Mouse (Mus musculus): Measurements from ENCODE around the gene Jmjd7.

Jmjd7 gene

DNA sequence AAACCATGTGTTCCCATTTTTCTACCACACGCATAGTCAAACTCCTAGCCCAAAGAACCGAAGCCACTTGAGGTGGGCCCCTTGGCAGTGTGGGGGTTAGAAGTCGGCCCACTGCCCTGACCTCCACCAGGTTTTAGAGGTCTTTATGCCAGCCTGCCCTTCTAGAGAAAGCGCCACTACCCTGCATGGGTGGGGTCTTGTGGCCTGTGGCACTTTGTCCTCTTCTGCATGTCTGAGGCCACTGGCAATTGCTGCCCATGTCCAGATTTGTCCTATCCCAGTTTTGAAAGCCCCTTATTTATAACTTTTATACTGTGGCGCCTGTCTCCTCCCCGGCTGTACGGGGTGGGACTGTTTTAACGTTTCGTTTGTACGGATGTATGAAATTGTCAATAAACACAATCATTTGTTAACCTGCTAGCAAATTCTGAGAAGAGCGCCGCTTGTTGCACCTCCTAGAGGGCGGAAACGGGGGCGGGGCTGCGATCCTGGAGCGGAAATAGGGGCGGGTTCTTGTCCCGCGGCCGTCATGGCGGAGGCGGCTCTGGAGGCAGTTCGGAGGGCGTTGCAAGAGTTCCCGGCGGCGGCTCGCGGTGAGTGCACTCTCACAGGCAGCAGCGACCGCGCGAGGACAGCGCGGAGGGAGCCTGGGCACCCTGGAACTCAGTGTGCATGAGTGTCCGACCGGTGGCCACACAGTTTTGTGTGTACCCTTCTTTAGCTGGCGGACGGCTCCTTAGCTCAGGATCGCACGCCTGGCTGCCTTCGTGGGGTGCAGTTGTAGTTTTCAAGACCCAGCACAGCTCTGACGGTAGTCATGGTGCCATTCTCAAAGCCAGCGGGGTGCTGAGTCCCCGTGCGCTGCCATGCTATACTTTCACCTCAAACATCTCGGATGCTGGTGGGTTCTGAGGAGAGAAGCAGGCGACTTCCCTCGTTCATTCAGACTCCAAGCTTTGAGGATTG is at the start of gene Jmjd7, which contains the start of gene Gm28042:
TSS of gene Jmjd7 (plus strand) at position 500 of the 966 bp plus-strand sequence.
TSS of gene Gm28042 (plus strand) at position 510 of the 966 bp plus-strand sequence.
- peak; percentile 92 to 95 for DNase-seq

DNA sequence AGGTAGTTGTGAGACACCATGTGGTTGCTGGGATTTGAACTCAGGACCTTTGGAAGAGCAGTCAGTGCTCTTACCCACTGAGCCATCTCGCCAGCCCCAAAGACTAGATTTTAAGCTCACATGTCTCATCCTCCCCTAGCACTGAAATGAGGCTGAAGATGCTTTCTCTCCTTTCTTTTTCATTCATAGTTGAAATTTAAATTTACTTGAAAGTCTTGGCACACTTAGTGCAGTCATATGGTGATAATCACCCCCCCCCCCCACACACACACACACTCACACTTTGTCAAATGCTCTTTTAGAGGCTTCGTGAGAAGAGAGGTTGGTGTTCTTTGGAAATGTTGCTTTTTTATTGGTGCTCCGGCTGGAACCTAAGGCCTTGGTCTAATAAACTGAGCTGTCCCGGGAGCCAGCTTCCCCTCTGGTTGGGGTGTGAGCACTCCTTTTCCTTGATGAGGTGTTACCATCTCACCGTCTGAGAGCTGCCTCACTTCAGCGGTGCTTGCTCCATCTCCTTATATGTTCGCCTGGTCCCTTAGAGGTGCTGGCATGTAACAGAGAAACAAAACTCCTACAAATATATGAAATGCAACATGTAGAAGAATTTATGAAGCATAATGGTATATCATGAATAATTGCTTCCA is 46.8 kb upstream of the Jmjd7 start:
- DNase-seq = no peak

DNA sequence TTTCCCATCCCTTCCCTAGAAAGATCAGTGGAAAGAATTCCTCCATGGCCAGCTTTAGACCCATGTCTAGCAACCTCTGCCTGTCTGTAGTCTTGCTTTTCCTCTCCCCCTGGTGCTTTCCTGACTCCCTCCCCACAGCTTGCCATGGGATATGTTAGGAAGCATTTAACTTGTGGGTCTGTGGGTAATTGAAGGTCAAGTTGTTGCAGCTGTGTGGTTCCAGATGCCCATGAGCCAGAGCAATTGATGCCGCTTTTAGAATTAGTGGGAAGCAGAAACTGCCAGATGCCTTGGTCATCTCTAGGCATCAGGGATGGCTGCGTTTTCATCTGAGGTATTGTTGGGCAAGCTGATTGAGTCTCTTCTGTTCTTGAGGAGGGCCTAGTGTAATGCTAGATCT is 45.7 kb upstream of the Jmjd7 start:
- DNase-seq = no peak

DNA sequence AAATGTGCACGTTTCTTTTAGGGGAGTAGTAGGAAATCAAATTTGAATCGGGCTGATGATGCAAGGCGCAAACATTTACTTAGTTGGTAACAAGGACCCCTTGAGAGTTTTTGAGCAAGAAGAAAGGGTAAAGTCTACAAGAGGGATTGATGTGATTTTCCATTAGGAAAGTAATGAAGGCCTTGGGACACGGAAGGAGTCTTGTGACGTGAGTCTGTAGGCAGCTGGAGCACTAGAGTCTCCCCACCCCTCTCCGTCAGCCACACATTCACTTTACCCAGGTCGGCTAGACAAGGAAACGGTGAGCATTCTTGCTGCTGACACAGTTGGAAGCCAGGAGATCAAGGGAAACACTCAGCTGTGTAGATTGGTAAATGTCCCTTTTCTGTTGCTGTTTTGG is 41.4 kb upstream of the Jmjd7 start:
- DNase-seq = no peak

DNA sequence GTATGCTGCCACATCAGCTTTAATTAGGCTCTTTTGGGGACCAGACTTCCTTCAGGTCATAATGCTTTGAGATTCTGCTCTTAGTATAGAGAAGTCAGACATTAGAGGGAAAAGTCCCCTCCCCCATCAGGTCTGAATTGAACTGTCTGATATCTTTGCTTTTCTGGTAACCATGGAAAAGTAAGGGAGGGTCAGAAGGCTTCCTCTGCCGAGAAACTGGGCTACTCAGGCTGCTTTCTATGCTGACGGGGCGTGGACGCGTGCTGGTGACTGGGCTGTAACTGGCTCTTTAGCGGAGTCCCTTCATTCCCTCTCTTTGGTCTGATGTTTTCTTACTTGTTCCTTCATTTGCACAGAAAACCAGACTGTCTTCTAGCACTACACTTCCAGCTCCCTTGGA is 40.9 kb upstream of the Jmjd7 start:
- DNase-seq = no peak

DNA sequence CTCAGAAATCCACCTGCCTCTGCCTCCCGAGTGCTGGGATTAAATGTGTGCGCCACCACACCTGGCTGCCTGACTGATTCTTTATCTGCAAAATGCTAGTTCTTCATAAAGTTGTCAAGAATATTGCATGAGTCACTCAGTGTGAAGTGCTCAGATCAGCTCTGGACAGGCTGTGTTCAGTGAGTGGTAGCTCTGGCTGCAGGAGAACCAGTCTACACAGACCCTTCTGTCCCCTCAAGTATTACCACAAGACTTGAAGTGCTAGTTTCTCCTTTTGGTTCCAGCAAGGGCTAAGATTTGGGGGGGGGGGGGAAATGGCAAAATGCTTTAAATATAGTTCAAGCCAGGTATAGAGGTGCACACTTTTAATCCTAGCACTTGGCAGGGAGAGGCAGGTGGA is 39.8 kb upstream of the Jmjd7 start:
- DNase-seq = no peak

DNA sequence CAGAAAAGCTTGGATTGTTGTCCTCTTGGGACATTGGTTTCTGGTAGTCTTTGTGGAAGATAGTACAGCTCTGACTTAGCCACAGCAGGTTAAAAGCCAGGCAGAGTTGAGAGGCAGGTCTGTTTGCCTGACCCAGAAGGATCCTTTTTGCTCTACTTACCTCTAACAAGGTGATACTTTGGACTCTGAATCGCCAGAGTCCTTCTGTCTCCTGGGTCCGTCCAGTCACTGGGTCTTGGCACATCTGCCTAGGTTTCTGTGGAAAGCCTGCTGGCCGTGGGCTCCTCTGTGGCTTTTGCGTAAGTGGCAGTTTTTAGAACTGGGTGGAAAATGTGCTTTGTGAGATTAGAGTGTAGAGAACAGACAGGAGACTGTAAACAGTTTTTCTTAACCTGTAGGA is 38.3 kb upstream of the Jmjd7 start:
- DNase-seq = no peak

DNA sequence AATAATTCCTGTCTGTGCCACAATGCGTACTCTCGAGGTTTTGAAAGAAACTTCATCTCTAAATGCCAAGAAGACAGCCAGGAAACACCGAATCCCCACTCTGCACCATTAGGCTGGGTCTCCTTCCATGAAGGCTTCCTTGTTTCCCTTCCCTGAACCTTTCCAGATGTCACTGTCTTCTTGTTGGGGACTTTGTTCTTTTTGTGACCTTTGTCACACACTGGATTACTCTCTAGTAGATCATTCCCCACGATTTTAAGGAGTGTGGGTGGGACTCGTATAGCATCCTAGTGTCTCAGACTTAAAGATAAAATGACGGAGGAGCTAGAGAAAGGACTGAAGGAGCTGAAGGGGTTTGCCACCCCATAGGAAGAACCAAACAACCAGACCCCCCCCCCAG is 36.4 kb upstream of the Jmjd7 start:
- no peak for DNase-seq

DNA sequence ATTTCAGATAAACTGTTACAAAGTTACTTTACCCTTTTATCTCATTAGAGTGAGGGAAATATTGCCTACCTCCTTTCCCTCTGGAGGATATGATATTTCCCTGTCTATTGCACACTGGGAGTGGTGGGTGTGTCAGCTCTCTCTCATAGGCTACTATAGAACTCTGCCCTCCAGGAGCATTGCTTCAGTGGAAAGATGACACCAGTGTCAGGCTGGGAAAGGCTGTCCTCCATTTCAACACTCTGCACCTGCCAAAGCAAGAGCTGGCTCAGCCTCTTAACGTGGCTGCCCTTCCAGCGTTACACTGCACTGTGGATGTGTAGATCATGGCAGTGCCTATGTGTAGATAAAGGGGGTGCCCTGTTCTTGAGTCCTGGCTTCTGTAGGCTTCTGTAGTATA is 34.9 kb upstream of the Jmjd7 start:
- no peak for DNase-seq

DNA sequence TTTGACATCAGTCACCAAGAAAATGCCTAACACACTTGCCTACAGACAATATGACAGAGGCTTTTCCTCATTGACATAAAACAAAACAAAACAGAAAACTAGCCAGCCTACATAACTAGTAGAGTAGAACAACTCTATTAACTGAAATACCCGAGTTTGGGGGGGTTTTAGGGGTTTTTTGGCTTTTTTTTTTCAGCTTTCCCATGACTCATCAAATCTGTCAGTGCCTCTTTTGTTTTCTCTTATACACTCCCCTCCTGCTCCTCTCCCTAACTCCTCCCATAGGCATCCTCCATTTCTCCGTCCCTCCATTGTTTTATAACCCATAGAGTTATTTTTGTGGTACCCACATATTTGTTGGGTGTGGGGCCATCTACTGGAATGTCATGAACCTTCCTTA is 33.8 kb upstream of the Jmjd7 start:
- DNase-seq = no peak

DNA sequence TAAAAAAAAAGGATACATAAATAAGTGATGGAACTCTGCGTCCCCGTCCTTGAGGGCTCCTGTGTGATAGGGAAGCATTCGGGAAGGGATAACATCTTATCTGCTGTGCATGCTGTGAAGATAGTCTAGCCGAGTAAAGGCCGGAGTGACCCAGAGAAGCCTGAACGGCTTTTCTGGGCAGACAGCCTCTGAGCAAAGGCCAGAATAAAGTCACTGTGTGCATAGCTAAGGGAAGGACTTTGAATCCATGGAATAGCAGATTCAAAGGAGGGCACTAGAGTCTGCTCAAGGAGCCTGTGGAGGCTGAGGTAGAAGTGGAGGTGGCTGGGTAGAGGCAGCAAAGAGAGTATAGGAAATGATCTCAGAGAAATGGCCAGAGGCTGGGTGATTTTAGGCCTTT is 32.4 kb upstream of the Jmjd7 start:
- no peak for DNase-seq

DNA sequence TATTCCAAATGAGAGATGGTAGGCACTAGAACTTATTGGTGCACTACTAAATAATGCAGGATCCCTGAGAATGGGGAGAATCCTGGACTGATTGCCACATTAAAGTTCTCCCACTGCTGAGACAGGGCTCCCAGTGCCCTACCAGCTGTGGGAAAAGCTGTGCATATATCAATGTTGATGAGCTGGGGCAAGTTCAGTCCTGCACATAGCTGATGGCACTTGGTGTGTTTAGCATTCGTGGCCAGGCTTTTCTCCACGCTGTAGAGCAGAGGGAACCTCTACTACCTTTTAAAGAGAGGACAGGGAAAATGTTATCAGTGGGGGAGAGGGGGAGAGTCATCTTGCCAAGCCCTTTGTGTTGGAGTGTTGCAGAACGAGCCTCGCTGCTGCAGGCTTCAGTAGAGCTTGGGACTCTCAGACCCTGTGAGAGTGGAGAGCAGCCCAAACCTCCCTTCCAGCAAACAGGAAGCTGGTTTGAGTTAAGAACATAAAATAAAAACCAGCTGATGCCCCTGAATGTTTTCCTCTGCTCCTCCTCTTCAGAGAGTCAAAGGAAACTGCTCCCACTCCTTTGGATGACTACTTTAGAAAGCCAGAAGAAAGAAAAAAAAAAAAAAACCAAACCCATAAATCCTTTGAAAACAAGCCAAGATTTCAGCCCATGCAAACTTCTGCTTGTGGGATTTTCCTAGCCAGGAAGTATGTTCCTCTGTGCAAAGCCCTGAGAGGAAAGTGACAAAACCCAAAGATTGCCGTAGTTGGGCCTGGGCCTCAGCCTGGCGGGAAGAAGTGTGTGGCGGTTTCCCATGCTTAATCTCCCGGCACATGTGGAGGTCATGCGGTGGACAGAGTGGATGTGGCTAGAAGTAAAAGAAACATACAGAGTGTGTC is 31.6 kb upstream of the Jmjd7 start:
- DNase-seq = no peak

DNA sequence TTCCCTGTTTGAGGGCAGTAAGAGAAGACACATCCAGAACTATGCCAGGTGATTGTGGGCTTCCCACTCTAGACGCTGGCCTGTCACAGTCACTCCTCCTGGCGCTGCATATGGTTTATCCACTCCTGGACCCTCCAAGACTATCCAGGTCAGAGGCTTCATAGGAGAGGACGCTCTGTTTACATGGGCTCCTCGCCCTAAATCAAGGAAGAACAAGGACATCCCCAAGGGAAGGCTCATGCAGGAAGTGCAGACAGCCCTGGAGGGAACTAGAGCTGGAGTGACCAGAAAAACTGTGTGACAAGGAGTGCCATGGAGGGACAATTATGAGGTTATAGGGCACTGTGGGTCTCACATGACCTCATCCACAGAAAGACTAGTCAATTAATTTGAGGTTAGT is 29.9 kb upstream of the Jmjd7 start:
- no peak for DNase-seq

DNA sequence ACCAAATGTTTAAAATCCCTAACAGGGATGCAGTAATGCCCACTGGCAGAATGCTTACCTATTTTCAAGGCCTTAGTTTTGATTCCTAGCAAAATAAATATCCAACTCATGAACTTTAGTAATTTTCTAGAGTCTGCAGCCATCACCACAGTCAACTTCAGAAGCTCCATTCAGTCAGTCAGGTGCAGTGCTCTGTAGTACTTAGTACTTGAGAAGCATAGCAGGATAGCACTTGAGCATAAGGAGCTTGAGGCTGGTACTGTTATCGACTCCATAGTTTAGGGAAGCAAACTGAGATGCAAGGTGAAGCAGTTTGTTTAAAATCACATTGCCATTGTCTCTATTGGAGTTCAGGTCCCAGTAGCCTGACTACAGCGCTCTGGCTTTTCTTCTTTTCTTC is 27.6 kb upstream of the Jmjd7 start:
- DNase-seq = no peak

DNA sequence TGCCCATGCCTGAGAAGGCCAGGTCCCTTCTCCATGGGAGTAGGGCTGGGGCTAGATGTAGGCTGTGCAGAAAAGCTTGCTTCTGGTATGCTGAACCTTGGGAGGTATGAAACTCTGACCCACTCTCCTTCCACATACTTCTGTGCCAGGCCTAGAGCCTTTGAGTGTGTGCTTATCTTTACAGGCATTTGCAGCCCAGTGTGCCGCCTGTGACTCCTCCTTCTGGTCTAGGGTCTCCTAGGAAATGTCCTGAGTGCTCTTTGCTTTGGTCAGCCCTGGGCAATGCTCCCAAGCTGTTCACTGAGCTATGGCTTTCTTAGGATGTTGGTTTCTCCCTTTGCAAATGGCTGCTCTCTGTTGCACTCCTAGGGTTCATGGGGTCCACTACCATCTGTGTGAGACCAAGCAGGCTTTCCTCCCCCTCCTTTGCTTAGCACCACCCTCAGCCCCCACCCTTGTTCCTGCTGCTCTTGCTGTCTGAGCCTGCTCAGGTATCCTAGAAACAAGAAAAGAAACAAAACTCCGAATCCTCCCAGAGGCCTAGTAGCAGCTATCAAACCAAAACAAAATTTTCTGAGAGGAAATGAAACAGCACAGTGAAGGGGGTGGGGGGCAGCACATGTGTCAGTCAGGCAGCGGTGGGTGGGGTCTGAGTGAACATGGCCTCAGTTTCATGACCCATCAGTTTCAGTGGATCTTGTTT is 26.2 kb upstream of the Jmjd7 start:
- DNase-seq = no peak

DNA sequence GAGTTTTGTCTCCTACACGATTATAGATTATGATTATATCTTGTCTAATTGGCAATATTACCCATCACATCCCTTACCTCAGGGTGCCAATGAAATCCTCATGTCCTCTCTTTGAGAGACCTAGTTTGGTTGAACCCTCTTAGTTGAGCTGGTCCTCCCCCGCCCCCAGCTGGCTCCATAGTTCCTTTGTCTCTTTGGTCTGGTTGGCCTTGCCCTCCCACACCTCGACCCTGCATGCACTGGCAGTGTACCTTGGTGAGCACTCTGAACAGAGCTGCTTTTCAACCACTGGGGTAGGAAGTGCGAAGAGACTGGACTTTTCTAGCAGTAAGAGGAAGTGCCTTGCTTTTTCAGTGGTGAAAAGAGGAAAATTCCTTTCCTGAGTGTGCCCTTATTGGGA is 25.3 kb upstream of the Jmjd7 start:
- no peak for DNase-seq

DNA sequence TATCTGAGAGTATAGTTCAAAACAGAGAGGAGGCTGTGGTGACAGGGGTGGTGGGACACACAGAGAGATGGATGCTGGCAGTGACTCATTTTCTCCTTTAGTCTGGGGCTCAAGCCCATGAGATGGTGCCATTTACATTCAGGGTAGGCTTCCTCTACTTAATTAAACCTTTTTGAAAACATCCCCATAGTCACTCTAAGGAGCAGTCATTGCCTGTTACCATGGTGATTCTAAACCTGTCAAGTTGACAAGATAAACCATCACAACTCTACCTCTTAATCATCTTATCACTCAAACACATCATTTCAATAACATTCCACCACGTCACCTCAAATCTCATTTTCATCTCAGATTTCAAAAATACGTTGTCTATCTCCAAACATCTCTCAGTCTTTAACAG is 23.3 kb upstream of the Jmjd7 start:
- DNase-seq = no peak

DNA sequence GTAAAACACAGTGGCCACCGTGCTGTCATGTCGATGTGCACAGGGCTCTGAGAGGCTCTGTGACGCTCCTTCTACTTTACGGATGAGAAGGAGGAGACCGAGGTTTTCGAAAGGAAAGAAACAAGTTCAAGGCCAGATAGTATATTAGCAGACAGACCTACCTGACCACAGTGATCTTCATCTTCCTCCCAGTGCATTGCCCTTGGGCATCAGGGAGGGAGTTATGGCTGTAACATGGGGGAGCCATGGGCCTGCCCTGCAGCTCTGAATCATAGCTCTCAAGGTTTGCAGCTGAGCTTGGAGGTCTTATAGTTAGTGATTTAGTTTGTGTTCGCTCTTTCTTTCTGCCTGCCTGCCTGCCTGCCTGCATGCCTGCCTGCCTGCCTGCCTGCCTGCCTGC is 20.6 kb upstream of the Jmjd7 start:
- DNase-seq = no peak

DNA sequence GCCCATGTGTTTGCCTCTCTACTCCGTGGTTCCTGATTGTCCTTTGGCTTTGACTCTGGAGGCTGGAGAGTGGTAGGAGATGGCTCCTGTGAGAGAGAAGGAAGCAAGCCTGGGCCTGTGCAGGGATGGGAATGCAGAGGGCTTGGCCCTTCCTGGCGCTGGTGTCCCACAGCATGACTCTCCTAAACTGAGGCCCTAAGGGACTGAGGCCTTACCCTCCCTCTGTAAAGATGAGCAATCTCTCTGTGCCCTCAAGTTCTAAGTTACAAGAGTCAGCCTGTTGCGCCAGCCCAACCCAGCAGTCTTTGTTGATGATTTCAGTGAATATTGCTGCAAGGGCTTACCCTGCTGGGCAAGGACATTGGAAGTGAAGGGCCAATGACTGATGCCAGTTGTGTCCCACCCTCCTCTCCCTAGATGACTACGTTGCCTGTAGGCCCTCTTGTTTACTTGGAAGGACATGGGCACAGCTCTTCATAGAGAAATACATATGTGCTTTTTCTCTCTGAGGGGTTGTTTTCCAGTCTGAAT is 19.5 kb upstream of the Jmjd7 start:
- DNase-seq = no peak

DNA sequence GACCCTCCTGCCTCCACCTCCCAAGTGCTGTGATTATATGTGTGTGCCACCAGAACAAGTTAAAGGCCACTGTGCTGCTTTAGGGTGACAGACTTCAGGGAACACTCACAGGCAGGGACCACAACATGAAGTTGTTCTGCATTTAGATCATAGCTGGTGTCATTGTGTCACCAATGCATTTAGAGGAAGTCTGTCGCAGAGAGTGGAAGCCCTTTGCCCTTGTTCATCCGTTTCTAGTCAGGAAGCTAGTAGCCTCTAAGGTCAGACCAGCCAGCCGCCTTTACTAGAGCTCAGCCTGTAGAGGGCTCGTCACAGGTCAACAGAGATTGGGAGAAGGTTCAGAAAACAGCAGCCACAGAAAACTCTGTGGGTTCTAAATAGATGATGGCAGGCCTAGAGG is 18.6 kb upstream of the Jmjd7 start:
- no peak for DNase-seq

DNA sequence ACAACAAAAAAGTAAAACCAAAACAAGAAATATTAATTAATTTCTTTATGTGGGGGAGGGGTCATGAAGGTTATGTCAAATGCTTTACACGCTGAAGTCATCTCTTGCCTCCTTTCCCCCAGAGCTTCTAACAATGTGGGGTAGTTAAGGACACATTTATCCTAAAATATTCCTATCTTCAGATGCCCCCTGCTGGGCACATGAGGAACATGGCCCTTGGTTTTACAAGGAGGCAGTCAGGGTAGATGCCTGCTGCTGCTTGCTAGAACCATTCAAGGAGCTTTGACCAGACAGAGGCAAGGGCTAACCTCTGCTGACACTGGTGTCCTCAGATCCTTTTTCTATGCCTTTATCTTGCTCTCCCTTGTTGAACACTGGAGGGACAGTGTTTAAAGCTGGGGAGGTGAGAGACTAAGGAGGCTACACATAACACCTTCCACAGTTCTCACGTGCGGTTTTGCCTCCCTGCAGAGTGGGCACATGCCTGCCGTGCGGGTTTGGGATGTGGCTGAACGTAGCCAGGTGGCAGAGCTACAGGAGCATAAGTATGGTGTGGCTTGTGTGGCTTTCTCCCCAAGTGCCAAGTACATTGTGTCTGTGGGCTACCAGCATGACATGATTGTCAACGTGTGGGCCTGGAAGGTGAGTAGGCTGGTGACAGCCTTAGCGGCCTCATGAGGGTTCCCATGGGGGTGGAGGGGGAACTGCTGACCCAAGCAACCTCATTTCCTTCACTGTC is 15.7 kb upstream of the Jmjd7 start:
- peak; percentile 64 to 70 for DNase-seq

DNA sequence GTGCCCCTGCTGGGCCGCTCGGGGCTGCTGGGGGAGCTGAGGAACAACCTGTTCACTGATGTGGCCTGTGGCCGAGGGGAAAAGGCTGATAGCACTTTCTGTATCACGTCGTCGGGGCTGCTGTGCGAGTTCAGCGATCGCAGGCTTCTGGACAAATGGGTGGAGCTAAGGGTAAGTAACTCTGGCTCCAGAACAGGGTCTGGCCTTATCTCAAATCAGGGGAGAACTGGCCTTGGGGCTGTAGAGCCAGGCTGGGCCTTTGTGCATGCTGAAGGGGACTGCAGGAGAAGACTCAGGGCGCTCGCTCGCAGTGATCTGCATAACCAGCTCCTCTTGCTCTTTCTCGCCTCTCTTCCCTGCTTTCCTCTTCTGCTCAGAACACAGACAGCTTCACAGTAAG is 14.4 kb upstream of the Jmjd7 start:
- no peak for DNase-seq
